Mouse (Mus musculus) spleen, adult 2 months (tissue): ENCODE results near the gene Lalba. TPM values are rescaled to one million over a fixed set of nuclear protein-coding genes. Genes with fewer than 3 reads are reported as not detected.

Experiments used
- DNase-seq, 2 experiments: peaks; one replicate each; pipeline versions ENCODE4 v3.0.0 to v3.0.0-alpha.2; 2012 to 2021; ENCODE audit warnings: low spot score in 2 of 2, low read depth in 1 of 2
- H3K27ac ChIP-seq: fragments of 200-500 bp; 2 replicates; pipeline ENCODE4 v1.5.1; 2012; ENCODE audit warnings: low read length, inconsistent platforms; ENCODE audit not compliant: insufficient read depth
- H3K27me3 ChIP-seq: fragments of 200-500 bp; 2 replicates; pipeline ENCODE4 v1.6.1; 2012; ENCODE audit warnings: mild to moderate bottlenecking, moderate library complexity, low read length, inconsistent platforms; ENCODE audit not compliant: control insufficient read depth, insufficient read depth
- H3K36me3 ChIP-seq: fragments of 200-500 bp; 2 replicates; pipeline ENCODE4 v1.6.1; 2012; ENCODE audit warnings: mild to moderate bottlenecking, low read length, inconsistent platforms; ENCODE audit not compliant: control insufficient read depth, insufficient read depth
- H3K4me1 ChIP-seq: fragments of 200-500 bp; 2 replicates; pipeline ENCODE4 v1.6.1; 2011; ENCODE audit warnings: inconsistent platforms; ENCODE audit not compliant: control insufficient read depth, insufficient read depth, insufficient read length
- H3K4me3 ChIP-seq: fragments of 200-500 bp; 2 replicates; pipeline ENCODE4 v1.5.1; 2011; ENCODE audit warnings: mild to moderate bottlenecking, inconsistent platforms; ENCODE audit not compliant: insufficient read depth, insufficient read length; ENCODE audit errors: extremely low read depth
- CTCF ChIP-seq: fragments of 200-500 bp; IDR thresholded peaks from 2 replicates; pipeline ENCODE4 v1.5.1; 2011; ENCODE audit warnings: mild to moderate bottlenecking, inconsistent platforms; ENCODE audit not compliant: insufficient read depth, insufficient read length, insufficient replicate concordance; ENCODE audit errors: extremely low read depth
- POLR2A ChIP-seq: fragments of 200-500 bp; IDR thresholded peaks from 2 replicates; pipeline ENCODE4 v1.6.1; 2011; ENCODE audit warnings: low read depth, low read length, inconsistent platforms
- WGBS: fragments of 180-500 bp; shearing (Covaris S2); methylation state at CpG from one replicate; pipeline ENCODE4 v1.1.7; 2018; 5-methylcytosine and 5-hydroxymethylcytosine counted together
- polyA plus RNA-seq: library from polyadenylated mRNA; depleted of rRNA; stranded (reverse); fragments of >200 nt; gene quantifications from 2 replicates; pipeline ENCODE4 v1.2.3, GENCODE M21; 2012

Lalba gene
- polyA plus RNA-seq, 1 experiment: not detected

DNA sequence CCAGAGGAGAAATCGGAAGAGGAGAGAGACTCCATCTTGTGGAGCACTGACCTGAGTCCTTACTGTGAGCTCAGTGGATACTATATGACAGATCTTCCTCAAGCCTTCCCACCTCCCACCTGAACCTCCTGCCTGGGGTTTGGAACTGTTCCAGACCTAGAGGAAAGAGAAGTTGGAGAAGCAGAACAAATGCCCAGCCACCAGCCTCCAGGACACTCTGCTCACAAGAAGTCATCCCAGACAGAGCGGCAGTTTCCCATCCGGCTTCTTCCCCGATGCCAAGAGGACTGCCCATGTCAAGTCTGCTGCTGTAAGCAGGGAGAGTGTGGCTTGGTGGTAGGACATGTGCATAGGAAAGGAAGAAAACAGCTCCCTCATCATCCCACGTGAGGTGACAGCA lies 6.2 kb downstream of the Lalba start:
- no peaks in the 10 kb centered on the region for H3K36me3 ChIP-seq
- H3K27me3 ChIP-seq: no peaks in the 10 kb centered on the region
- DNase-seq: no peak
- H3K27ac ChIP-seq: no peak overlapping the region
- 79% methylated on average over 5 of the region's 5 CpGs for WGBS
- no peak for TF ChIP-seq CTCF
- no peak for TF ChIP-seq POLR2A
- no peaks in the 10 kb centered on the region; the same call in 1 of the 2 replicates for H3K4me1 ChIP-seq
- H3K4me3 ChIP-seq: no peak overlapping the region

DNA sequence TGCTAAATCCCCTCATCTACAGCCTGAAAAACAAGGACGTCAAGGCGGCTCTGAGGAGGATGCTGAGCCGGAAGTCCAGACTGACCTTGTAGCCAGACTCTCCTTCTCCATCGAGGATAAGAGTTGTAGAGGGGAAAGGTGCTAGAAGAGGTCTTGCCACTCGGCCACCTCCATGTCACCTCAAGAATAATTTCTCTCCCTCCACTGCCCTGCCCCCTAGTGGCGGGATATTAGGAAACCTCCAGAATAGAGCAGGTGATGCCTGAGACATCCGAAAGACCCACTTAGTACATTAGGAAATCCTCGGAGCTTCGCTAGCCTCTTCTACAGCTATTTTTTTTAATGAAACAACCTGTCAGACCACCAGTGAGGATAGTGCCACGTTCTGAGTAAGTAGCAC lies 7.1 kb downstream of the Lalba start:
- peak; percentile 35; the same call in 1 of the 2 replicates for TF ChIP-seq CTCF
- TF ChIP-seq POLR2A: no peak
- H3K36me3 ChIP-seq: no peaks in the 10 kb centered on the region
- peak in 1 of 2 experiments; percentile 61 for DNase-seq
- no peak overlapping the region for H3K27ac ChIP-seq
- no peaks in the 10 kb centered on the region for H3K27me3 ChIP-seq
- H3K4me3 ChIP-seq: no peak overlapping the region
- H3K4me1 ChIP-seq: no peaks in the 10 kb centered on the region; the same call in 1 of the 2 replicates
- 48% methylated on average over 10 of the region's 10 CpGs for WGBS

DNA sequence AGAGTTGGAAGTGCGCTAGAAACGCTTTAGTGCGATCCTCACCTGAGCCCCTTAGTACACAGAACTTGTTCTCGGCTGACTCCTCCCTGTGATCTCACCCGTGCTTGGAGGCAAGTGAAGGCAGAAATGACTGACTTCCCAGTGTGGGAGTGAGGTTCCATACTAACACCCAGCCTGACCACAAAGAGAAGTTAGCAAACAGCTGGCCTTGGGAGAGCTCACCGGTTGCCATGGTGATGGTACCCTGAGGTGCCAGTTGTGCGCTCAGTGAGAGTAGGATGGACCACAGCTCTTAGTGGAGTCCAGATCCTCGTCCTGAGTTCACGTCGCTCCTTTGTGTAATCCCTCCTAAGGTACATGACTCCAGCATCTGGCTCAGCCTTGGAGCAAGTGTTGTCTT lies 7.6 kb downstream of the Lalba start:
- Histone ChIP-seq H3K36me3 (no peaks in the 10 kb centered on the region), H3K4me3 (no peak overlapping the region), H3K27ac (no peak overlapping the region), H3K27me3 (no peaks in the 10 kb centered on the region), H3K4me1 (no peaks in the 10 kb centered on the region; the same call in 1 of the 2 replicates)
- no peak for TF ChIP-seq CTCF
- TF ChIP-seq POLR2A: no peak
- WGBS: 78% methylated on average over 10 of the region's 10 CpGs
- no peak for DNase-seq

DNA sequence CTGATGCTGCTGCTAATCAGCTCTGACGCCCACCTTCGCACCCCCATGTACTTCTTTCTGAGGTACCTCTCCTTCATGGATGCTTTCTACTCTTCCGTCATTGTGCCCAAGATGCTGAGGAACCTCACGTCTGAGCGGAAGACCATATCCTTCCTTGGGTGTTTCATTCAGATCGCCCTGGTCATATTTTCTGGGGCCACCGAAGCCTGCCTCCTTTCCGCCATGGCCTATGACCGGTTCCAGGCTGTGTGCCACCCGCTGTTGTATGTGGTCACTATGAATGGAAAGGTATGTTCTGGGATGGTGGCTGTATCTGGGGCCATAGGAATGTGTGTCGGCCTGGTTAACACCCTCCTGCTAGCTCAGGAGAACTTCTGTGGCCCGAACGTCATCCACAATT lies 11.0 kb downstream of the Lalba start:
- no peak overlapping the region for H3K4me3 ChIP-seq
- H3K36me3 ChIP-seq: no peaks in the 10 kb centered on the region
- no peaks in the 10 kb centered on the region for H3K4me1 ChIP-seq
- no peaks in the 10 kb centered on the region for H3K27me3 ChIP-seq
- TF ChIP-seq CTCF (no peak), POLR2A (no peak)
- no peak overlapping the region for H3K27ac ChIP-seq
- 90% methylated on average over 13 of the region's 13 CpGs for WGBS
- DNase-seq: no peak

DNA sequence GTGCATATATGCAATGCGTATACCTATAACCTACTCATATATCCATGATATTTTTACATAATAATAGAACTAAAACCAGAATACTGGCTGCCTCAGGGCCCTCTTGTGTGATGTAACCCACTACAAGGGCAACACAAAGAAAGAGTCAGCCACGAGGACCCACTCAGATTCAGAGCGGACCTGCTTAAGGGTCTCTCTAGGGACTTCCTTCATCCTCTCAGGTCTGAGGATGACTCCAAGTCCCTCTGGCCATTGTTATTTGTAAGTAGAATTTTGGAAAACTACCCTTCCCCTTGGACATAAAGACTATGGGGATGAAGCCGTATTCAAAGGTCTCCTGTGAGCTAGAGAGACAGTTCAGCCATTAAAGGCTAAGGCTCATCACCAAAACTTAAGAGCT lies 12.9 kb downstream of the Lalba start, which contains the start of gene OR5BS1P:
Gene OR5BS1P (plus strand): TSS at position 301 of the 400 bp plus-strand sequence.
- no peak within 1 kb of the TSS for H3K4me3 ChIP-seq
- H3K27ac ChIP-seq: no peak within 1 kb of the TSS
- DNase-seq: no peak
- TF ChIP-seq CTCF (no peak), POLR2A (no peak)
- H3K4me1 ChIP-seq: no peaks in the 10 kb centered on the region
- H3K27me3 ChIP-seq: no peaks in the 10 kb centered on the region
- WGBS: 92% methylated on average over 4 of the region's 4 CpGs
- H3K36me3 ChIP-seq: no peaks in the 10 kb centered on the region

DNA sequence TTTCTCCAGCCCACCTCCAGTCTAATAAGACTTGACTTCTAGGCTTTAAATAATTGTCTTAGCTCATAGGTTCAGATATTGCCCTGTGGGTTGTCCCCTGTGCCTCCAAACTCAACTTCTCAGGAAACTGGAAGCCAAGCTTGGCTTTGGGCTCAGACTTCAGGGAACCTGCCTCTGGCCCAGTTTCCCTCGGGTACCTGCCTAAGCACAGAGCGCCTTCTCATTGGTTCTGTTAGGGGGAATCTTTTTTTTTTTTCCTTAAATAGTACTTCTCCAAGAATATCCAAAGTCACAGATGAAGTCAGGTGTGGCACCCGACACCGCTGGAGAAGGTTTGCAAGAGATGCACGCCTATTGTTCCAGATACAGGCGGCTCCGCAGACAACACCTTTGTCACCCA lies 30.2 kb downstream of the Lalba start, which contains the start of gene Olfr281:
Gene Olfr281 (plus strand): TSS at position 301 of the 400 bp plus-strand sequence.
- Histone ChIP-seq H3K36me3 (no peaks in the 10 kb centered on the region), H3K27ac (no peak within 1 kb of the TSS), H3K4me1 (no peaks in the 10 kb centered on the region), H3K27me3 (no peaks in the 10 kb centered on the region), H3K4me3 (no peak within 1 kb of the TSS)
- no peak for DNase-seq
- TF ChIP-seq POLR2A (no peak), CTCF (no peak)
- WGBS: 89% methylated on average over 7 of the region's 7 CpGs

DNA sequence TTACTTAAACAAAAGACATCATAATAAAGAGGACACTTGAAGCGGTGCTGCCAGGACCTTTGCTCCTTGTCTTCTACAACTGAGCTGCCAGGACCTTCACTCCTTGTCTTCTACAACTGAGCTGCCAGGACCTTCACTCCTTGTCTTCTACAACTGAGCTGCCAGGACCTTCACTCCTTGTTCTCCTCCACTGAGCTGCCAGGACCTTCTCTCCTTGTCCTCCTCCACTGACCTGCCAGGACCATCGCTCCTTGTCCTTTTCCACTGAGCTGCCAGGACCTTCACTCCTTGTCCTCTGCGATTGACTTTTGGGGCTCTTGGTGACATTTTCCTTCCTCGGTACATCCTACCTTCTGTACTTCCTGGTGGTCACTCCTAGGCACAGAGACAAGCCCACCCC lies 34.0 kb downstream of the Lalba start:
- no peak for DNase-seq
- no peak for TF ChIP-seq POLR2A
- TF ChIP-seq CTCF: no peak
- no peak overlapping the region for H3K27ac ChIP-seq
- no peaks in the 10 kb centered on the region for H3K36me3 ChIP-seq
- H3K27me3 ChIP-seq: no peaks in the 10 kb centered on the region
- no peak overlapping the region for H3K4me3 ChIP-seq
- no peaks in the 10 kb centered on the region for H3K4me1 ChIP-seq
- WGBS: 66% methylated on average over 4 of the region's 4 CpGs
